Mouse (Mus musculus) stomach, embryonic 14.5 days (tissue): ENCODE data around the gene Rpusd3. TPM values are rescaled to one million over a fixed set of nuclear protein-coding genes. Genes with fewer than 3 reads are reported as not detected.

ENCODE experiments used
- ATAC-seq: fragments of 200-750 bp; cut with Nextera tagmentation; 2 replicates; pipeline ENCODE4 v1.8.0; 2017; ENCODE audit warnings: low read depth, moderate TSS enrichment; ENCODE audit not compliant: insufficient number of reproducible peaks, insufficient read depth, low FRiP score
- H3K27ac ChIP-seq: fragments of 300-500 bp; sonication (generic); 2 replicates; pipeline ENCODE4 v1.5.1; 2014; ENCODE audit warnings: mild to moderate bottlenecking, low read length, moderate library complexity, mixed read lengths
- H3K27me3 ChIP-seq: fragments of 300-500 bp; sonication (generic); 2 replicates; pipeline ENCODE4 v1.6.1; 2014; ENCODE audit warnings: low read length, control low read depth, mixed read lengths; ENCODE audit not compliant: control insufficient read depth, insufficient read depth
- H3K36me3 ChIP-seq: fragments of 300-500 bp; sonication (generic); 2 replicates; pipeline ENCODE4 v1.6.1; 2014; ENCODE audit warnings: mild to moderate bottlenecking, control low read depth, low read length, moderate library complexity, mixed read lengths; ENCODE audit not compliant: control insufficient read depth, insufficient read depth
- H3K4me1 ChIP-seq: fragments of 300-500 bp; sonication (generic); 2 replicates; pipeline ENCODE4 v1.6.1; 2014; ENCODE audit warnings: low read length, control low read depth, mixed read lengths; ENCODE audit not compliant: control insufficient read depth, insufficient read depth
- H3K4me2 ChIP-seq: fragments of 300-500 bp; sonication (generic); replicated peaks from 2 replicates; pipeline ENCODE4 v1.6.1; 2014; ENCODE audit warnings: low read depth, low read length, control low read depth
- H3K4me3 ChIP-seq: fragments of 300-500 bp; sonication (generic); 2 replicates; pipeline ENCODE4 v1.5.1; 2014; ENCODE audit warnings: low read depth, low read length, control low read depth
- H3K9ac ChIP-seq: fragments of 300-500 bp; sonication (generic); replicated peaks from 2 replicates; pipeline ENCODE4 v1.6.1; 2014; ENCODE audit warnings: low read depth, mild to moderate bottlenecking, control low read depth, low read length, moderate library complexity, mixed read lengths
- H3K9me3 ChIP-seq: fragments of 300-500 bp; sonication (generic); 2 replicates; pipeline ENCODE4 v1.6.1; 2016; ENCODE audit warnings: low read depth, low read length, control low read depth; ENCODE audit not compliant: control insufficient read depth
- WGBS: fragments of 180-500 bp; shearing (Covaris S2); extraction: QIAGEN DNeasy Blood & Tissue Kit; methylation state at CpG from one replicate; pipeline ENCODE4 v1.1.7; 2014; 5-methylcytosine and 5-hydroxymethylcytosine counted together
- polyA plus RNA-seq: library from polyadenylated mRNA; unstranded; fragments of >200 nt; fragmentation: Nextera tagmentation; extraction: Ambion mirVana; gene quantifications from 2 replicates; pipeline ENCODE4 v1.2.1, GENCODE M21; 2014

Gene Rpusd3
- polyA plus RNA-seq, result 20.2 and 20.3 TPM in 2 replicates

- Histone ChIP-seq H3K27me3 (no peaks in the 10 kb centered on the region), H3K4me1 (peaks cover 10% of the 10 kb centered on the region), H3K27ac (peak within 1 kb of the TSS; percentile 33; the same call in 1 of the 2 replicates), H3K9me3 (no peaks in the 10 kb centered on the region), H3K4me3 (peak within 1 kb of the TSS; percentile 63), H3K36me3 (no peaks in the 10 kb centered on the region), H3K9ac (peak within 1 kb of the TSS; percentile 68), H3K4me2 (peak within 1 kb of the TSS; percentile 92)
- ATAC-seq, result peak; percentile 97
- WGBS, result under 1% methylated on average over 25 of the region's 25 CpGs
Measured at GRCm38 (mm10) chr6:113419199-113419587, at the start of gene Rpusd3. Gene Rpusd3, minus strand, starts transcription at chr6:113419340.

- Histone ChIP-seq H3K9ac (no peak overlapping the region), H3K27ac (no peak overlapping the region)
- WGBS, result 76% methylated on average over 3 of the region's 3 CpGs
Measured at GRCm38 (mm10) chr6:113468512-113468911, 49.4 kb upstream of the Rpusd3 start.

GRCm38 (mm10) chr6:113465602-113466001 is 46.5 kb upstream of the Rpusd3 start:
- Histone ChIP-seq H3K9ac (no peak overlapping the region), H3K27me3 (0 out of 2 replicates have a peak, but pooled peaks cover 3% of the 10 kb centered on the region), H3K36me3 (no peaks in the 10 kb centered on the region), H3K27ac (no peak overlapping the region), H3K4me2 (no peak overlapping the region), H3K4me3 (no peak overlapping the region), H3K9me3 (no peaks in the 10 kb centered on the region), H3K4me1 (peaks cover 7% of the 10 kb centered on the region; the same call in 1 of the 2 replicates)
- ATAC-seq, result no peak
- 54% methylated on average over 5 of the region's 5 CpGs for WGBS

More at GRCm38 (mm10) chr6:113468512-113468911, 49.4 kb upstream of the Rpusd3 start:
- no peak for ATAC-seq
- Histone ChIP-seq H3K9me3 (no peaks in the 10 kb centered on the region), H3K4me3 (no peak overlapping the region), H3K27me3 (0 out of 2 replicates have a peak, but pooled peaks cover 3% of the 10 kb centered on the region), H3K36me3 (no peaks in the 10 kb centered on the region), H3K4me2 (no peak overlapping the region), H3K4me1 (peaks cover 17% of the 10 kb centered on the region; the same call in 1 of the 2 replicates)

- H3K4me1 ChIP-seq, result no peaks in the 10 kb centered on the region
- no peaks in the 10 kb centered on the region for H3K36me3 ChIP-seq
- H3K4me2 ChIP-seq, result no peak overlapping the region
- no peaks in the 10 kb centered on the region for H3K9me3 ChIP-seq
- no peaks in the 10 kb centered on the region for H3K27me3 ChIP-seq
- no peak overlapping the region for H3K4me3 ChIP-seq
- no peak for ATAC-seq
- no peak overlapping the region for H3K9ac ChIP-seq
- WGBS, result 66% methylated on average over 7 of the region's 7 CpGs
- no peak overlapping the region for H3K27ac ChIP-seq
Measured at GRCm38 (mm10) chr6:113464040-113464439, 44.9 kb upstream of the Rpusd3 start.

- no peaks in the 10 kb centered on the region for H3K27me3 ChIP-seq
- peak overlapping the region; percentile 30 for H3K4me2 ChIP-seq
- peak; percentile 92 for ATAC-seq
- no peak overlapping the region for H3K9ac ChIP-seq
- peak overlapping the region; percentile 15; the same call in 1 of the 2 replicates for H3K4me3 ChIP-seq
- peak overlapping the region; percentile 52; the same call in 1 of the 2 replicates for H3K27ac ChIP-seq
- no peaks in the 10 kb centered on the region for H3K9me3 ChIP-seq
- no peaks in the 10 kb centered on the region for H3K36me3 ChIP-seq
- peaks cover 2% of the 10 kb centered on the region; the same call in 1 of the 2 replicates for H3K4me1 ChIP-seq
- 53% methylated on average over 10 of the region's 10 CpGs for WGBS
Measured at GRCm38 (mm10) chr6:113458635-113459034, 39.5 kb upstream of the Rpusd3 start.

GRCm38 (mm10) chr6:113457952-113458534 is 38.9 kb upstream of the Rpusd3 start, which contains the start of gene Il17re:
Gene Il17re, plus strand, starts transcription at chr6:113458484.
- peak within 1 kb of the TSS; percentile 15; the same call in 1 of the 2 replicates for H3K4me3 ChIP-seq
- H3K4me2 ChIP-seq, result peak within 1 kb of the TSS; percentile 30
- no peaks in the 10 kb centered on the region for H3K27me3 ChIP-seq
- H3K36me3 ChIP-seq, result no peaks in the 10 kb centered on the region
- no peak within 1 kb of the TSS for H3K9ac ChIP-seq
- no peak for ATAC-seq
- H3K9me3 ChIP-seq, result no peaks in the 10 kb centered on the region
- 59% methylated on average over 10 of the region's 10 CpGs for WGBS
- peaks cover 2% of the 10 kb centered on the region; the same call in 1 of the 2 replicates for H3K4me1 ChIP-seq
- peak within 1 kb of the TSS; percentile 52; the same call in 1 of the 2 replicates for H3K27ac ChIP-seq

- Histone ChIP-seq H3K27me3 (no peaks in the 10 kb centered on the region), H3K4me1 (peaks cover 2% of the 10 kb centered on the region; the same call in 1 of the 2 replicates), H3K4me2 (no peak overlapping the region), H3K4me3 (no peak overlapping the region), H3K9me3 (no peaks in the 10 kb centered on the region), H3K27ac (no peak overlapping the region), H3K9ac (no peak overlapping the region), H3K36me3 (no peaks in the 10 kb centered on the region)
- ATAC-seq, result no peak
- 55% methylated on average over 5 of the region's 5 CpGs for WGBS
Measured at GRCm38 (mm10) chr6:113455007-113455406, 35.9 kb upstream of the Rpusd3 start.

- Histone ChIP-seq H3K27ac (no peak overlapping the region), H3K4me3 (no peak overlapping the region), H3K9ac (no peak overlapping the region), H3K4me2 (no peak overlapping the region), H3K4me1 (no peaks in the 10 kb centered on the region), H3K9me3 (no peaks in the 10 kb centered on the region), H3K27me3 (no peaks in the 10 kb centered on the region), H3K36me3 (peaks cover 14% of the 10 kb centered on the region)
- 70% methylated on average over 2 of the region's 2 CpGs for WGBS
- ATAC-seq, result no peak
Measured at GRCm38 (mm10) chr6:113451839-113452238, 32.7 kb upstream of the Rpusd3 start.
